ENCODE assay signal across 8 mouse cellular contexts in genomic region chr12:107980261-107980961, GRCm38 (mm10). TPM values are rescaled to one million over a fixed set of nuclear protein-coding genes. Genes with fewer than 3 reads are reported as not detected.
A peak's percentile ranks its signal among the peaks of the same experiment; 100 is the strongest.
DNase-seq lines count a peak whose midpoint lies in the region; ATAC-seq and TF ChIP-seq lines count a peak whose summit lies in the region.

No protein-coding gene starts in this region.

- 0 out of 2 replicates have a peak, but pooled peaks cover 7% of the 10 kb centered on the region for H3K4me1 ChIP-seq in lung, postnatal 0 days (ENCODE audit: insufficient read depth, low read depth, low read length)
- H3K4me1 ChIP-seq in forebrain, embryonic 12.5 days = peaks cover 84% of the 10 kb centered on the region
- peaks cover 81% of the 10 kb centered on the region for H3K4me1 ChIP-seq in midbrain, embryonic 12.5 days

- no peak overlapping the region for H3K27ac ChIP-seq in lung, postnatal 0 days (ENCODE audit: low read length)
- H3K27ac ChIP-seq in forebrain, embryonic 12.5 days = peak overlapping the region; percentile 91
- peak overlapping the region; percentile 89 for H3K27ac ChIP-seq in midbrain, embryonic 12.5 days (replicated peaks)

- WGBS in lung, postnatal 0 days = 3% methylated on average over 47 of the region's 51 CpGs
- under 1% methylated on average over 51 of the region's 51 CpGs for WGBS in forebrain, embryonic 12.5 days
- WGBS in midbrain, embryonic 12.5 days = under 1% methylated on average over 51 of the region's 51 CpGs

- DNase-seq in lung, postnatal 0 days (ENCODE audit: low spot score) = no peak
- DNase-seq in lung, adult 18-20 months = no peak
- peak; percentile 79 to 81 for DNase-seq in kidney, adult 8-10 months
- DNase-seq in spleen, adult 12 weeks (ENCODE audit: low spot score) = no peak
- no peak for DNase-seq in urinary bladder, adult 18-20 months (ENCODE audit: low spot score in 2 of 2)
- DNase-seq in frontal cortex, postnatal 10 days (ENCODE audit: low spot score in 2 of 2) = no peak

- no peak for TF ChIP-seq EP300 in lung, postnatal 0 days (IDR thresholded peaks at IDR 0.05)

- H3K4me3 ChIP-seq in lung, postnatal 0 days (ENCODE audit: low read depth, low read length) = peak overlapping the region; percentile 44
- H3K4me3 ChIP-seq in forebrain, embryonic 12.5 days (replicated peaks) = peak overlapping the region; percentile 33
- H3K4me3 ChIP-seq in midbrain, embryonic 12.5 days = peak overlapping the region; percentile 35

- ATAC-seq in lung, postnatal 0 days = peak; percentile 66
- peak; percentile 66 for ATAC-seq in forebrain, embryonic 12.5 days (ENCODE audit: low FRiP score)
- peak; percentile 85 for ATAC-seq in midbrain, embryonic 12.5 days (ENCODE audit: low FRiP score, low read depth)

- no peak for TF ChIP-seq CTCF in lung, postnatal 0 days (IDR thresholded peaks at IDR 0.05)

- H3K27me3 ChIP-seq in lung, postnatal 0 days (replicated peaks; ENCODE audit: insufficient read depth, low read length) = peaks cover 17% of the 10 kb centered on the region
- peaks cover 3% of the 10 kb centered on the region; the same call in 1 of the 2 replicates for H3K27me3 ChIP-seq in forebrain, embryonic 12.5 days
- H3K27me3 ChIP-seq in midbrain, embryonic 12.5 days = peaks cover 4% of the 10 kb centered on the region; the same call in 1 of the 2 replicates

- peak overlapping the region; percentile 86 for H3K4me2 ChIP-seq in lung, postnatal 0 days (replicated peaks; ENCODE audit: low read depth, low read length)
- H3K4me2 ChIP-seq in forebrain, embryonic 12.5 days = peak overlapping the region; percentile 67
- peak overlapping the region; percentile 60 for H3K4me2 ChIP-seq in midbrain, embryonic 12.5 days (replicated peaks)

- no peaks in the 10 kb centered on the region for H3K9me3 ChIP-seq in lung, postnatal 0 days (ENCODE audit: low read length)
- H3K9me3 ChIP-seq in forebrain, embryonic 12.5 days = no peaks in the 10 kb centered on the region
- H3K9me3 ChIP-seq in midbrain, embryonic 12.5 days = no peaks in the 10 kb centered on the region

- H3K36me3 ChIP-seq in lung, postnatal 0 days (ENCODE audit: insufficient read depth, low read length) = no peaks in the 10 kb centered on the region
- H3K36me3 ChIP-seq in forebrain, embryonic 12.5 days (replicated peaks) = no peaks in the 10 kb centered on the region
- no peaks in the 10 kb centered on the region for H3K36me3 ChIP-seq in midbrain, embryonic 12.5 days

- no peak overlapping the region; the same call in 1 of the 2 replicates for H3K9ac ChIP-seq in lung, postnatal 0 days (replicated peaks; ENCODE audit: low read depth)
- peak overlapping the region; percentile 61 for H3K9ac ChIP-seq in forebrain, embryonic 12.5 days
- peak overlapping the region; percentile 68 for H3K9ac ChIP-seq in midbrain, embryonic 12.5 days (replicated peaks)

RNA-seq across cellular contexts. Expression of gene Bcl11b, which starts 23.0 kb away (rescaled TPM):
- 0.44 and 0.46 TPM in 2 replicates for polyA plus RNA-seq in lung, postnatal 0 days (2015; fragmentation: Nextera tagmentation; extraction: Ambion mirVana)
- polyA plus RNA-seq in forebrain, embryonic 12.5 days (2016; fragmentation: Nextera tagmentation; extraction: Ambion mirVana) = 46.0 and 54.4 TPM in 2 replicates
- 16.1 and 19.5 TPM in 2 replicates for polyA plus RNA-seq in midbrain, embryonic 12.5 days (2016; fragmentation: Nextera tagmentation; extraction: Ambion mirVana)

Comparison
In these comparisons a context has a peak if more than half of its experiments do, and no peak if none do; other contexts are left out.
1. DNase-seq: peak in kidney, adult 8-10 months (2 of 2); none in lung, postnatal 0 days (single experiment), lung, adult 18-20 months (0 of 2), spleen, adult 12 weeks (single experiment), urinary bladder, adult 18-20 months (0 of 2) and frontal cortex, postnatal 10 days (0 of 2).
2. RNA of gene Bcl11b, which starts 23.0 kb away (polyA plus RNA-seq): 46.0 to 54.4 TPM in forebrain, embryonic 12.5 days and 16.1 to 19.5 TPM in midbrain, embryonic 12.5 days; 0.44 to 0.46 TPM in lung, postnatal 0 days; every median in the first group is over 10 times any median in the second.
3. Peak in every context shown above with its lines, with median percentiles within 50 percentile points of each other: ATAC-seq, H3K4me2 ChIP-seq and H3K4me3 ChIP-seq.